Mouse (Mus musculus): ENCODE data around the gene Sprtn. TPM values are rescaled to one million over a fixed set of nuclear protein-coding genes. Genes with fewer than 3 reads are reported as not detected.

The Sprtn gene
- polyA plus RNA-seq, 1 experiment from 2014 or later, result 9.3 TPM

DNA sequence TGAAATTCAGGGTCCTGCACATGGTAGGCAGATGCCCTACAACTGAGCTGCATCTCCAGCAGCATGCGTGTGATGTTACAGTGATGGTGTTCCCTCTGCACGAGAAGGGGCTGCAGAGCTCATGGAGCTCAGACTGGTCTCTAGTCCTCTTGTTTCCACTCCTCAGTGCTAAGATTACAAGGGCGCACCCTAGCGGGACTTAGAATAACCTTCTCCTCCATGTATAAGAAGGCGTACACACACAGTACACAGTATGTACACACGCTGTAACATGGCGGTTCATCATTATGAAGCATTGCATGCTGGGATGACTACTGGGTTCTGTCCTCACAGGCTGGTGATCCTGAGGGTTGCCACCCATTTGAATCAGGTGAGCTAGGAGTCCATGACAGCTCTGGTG is 25.6 kb upstream of the Sprtn start:
- H3K4me3 ChIP-seq, result no peak overlapping the region
- H3K4me2 ChIP-seq (replicated peaks), result no peak overlapping the region
- 92% methylated on average over 7 of the region's 7 CpGs for WGBS
- H3K27me3 ChIP-seq, result no peaks in the 10 kb centered on the region
- no peak overlapping the region for H3K27ac ChIP-seq
- no peak for ATAC-seq (ENCODE audit: low FRiP score, low read depth)
- H3K36me3 ChIP-seq, result peaks cover 69% of the 10 kb centered on the region
- H3K4me1 ChIP-seq, result no peaks in the 10 kb centered on the region
- no peak overlapping the region for H3K9ac ChIP-seq
- H3K9me3 ChIP-seq, result no peaks in the 10 kb centered on the region

DNA sequence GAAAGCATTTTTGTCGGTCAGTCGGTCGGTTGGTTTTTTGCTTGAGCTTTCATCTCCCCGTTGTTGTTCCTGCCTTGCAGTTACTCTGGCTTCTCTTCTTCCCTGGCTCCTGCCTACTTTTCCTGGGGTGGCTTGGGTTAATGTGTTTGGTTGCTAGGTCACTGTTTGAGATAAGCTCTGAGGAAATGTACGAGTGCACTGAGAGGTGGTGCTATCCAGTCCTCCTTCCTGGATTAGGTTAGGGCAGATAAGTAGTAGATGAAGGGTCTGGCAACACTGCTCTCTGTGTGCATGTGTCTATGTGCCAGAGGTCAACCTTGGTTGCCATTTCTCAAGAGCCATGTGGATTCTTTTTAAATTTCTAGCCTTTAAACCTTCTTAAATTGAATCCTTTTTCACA is 25.0 kb upstream of the Sprtn start:
- H3K9ac ChIP-seq, result no peak overlapping the region
- H3K27me3 ChIP-seq, result no peaks in the 10 kb centered on the region
- peaks cover 75% of the 10 kb centered on the region for H3K36me3 ChIP-seq
- no peak for ATAC-seq (ENCODE audit: low FRiP score, low read depth)
- 88% methylated on average over 5 of the region's 5 CpGs for WGBS
- no peaks in the 10 kb centered on the region for H3K4me1 ChIP-seq
- no peak overlapping the region for H3K4me3 ChIP-seq
- H3K27ac ChIP-seq, result no peak overlapping the region
- H3K4me2 ChIP-seq (replicated peaks), result no peak overlapping the region
- H3K9me3 ChIP-seq, result no peaks in the 10 kb centered on the region

DNA sequence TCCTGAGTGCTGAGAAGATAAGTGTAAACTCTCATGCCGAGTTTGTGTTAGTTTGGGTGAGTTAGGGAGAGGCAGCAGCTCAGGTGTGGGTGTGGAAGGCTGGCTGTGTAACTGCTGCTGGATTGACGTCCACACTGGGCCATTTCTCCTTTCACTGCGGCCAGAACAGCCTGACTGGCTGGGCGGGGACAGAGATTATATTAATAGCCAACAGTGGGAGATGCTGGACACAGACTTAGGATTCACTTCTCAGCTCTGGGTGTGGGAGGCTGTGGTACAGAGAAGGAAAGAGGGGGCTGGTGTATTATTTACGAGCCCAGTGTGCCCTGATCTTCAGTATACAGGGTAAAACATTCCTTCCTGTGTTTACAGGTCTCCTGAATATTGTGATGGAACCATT is 19.5 kb upstream of the Sprtn start:
- no peak overlapping the region for H3K27ac ChIP-seq
- H3K4me2 ChIP-seq (replicated peaks), result no peak overlapping the region
- no peaks in the 10 kb centered on the region for H3K27me3 ChIP-seq
- no peaks in the 10 kb centered on the region for H3K4me1 ChIP-seq
- WGBS, result 82% methylated on average over 5 of the region's 5 CpGs
- no peak for ATAC-seq (ENCODE audit: low FRiP score, low read depth)
- peaks cover 95% of the 10 kb centered on the region for H3K36me3 ChIP-seq
- no peak overlapping the region for H3K9ac ChIP-seq
- H3K9me3 ChIP-seq, result no peaks in the 10 kb centered on the region
- H3K4me3 ChIP-seq, result no peak overlapping the region

DNA sequence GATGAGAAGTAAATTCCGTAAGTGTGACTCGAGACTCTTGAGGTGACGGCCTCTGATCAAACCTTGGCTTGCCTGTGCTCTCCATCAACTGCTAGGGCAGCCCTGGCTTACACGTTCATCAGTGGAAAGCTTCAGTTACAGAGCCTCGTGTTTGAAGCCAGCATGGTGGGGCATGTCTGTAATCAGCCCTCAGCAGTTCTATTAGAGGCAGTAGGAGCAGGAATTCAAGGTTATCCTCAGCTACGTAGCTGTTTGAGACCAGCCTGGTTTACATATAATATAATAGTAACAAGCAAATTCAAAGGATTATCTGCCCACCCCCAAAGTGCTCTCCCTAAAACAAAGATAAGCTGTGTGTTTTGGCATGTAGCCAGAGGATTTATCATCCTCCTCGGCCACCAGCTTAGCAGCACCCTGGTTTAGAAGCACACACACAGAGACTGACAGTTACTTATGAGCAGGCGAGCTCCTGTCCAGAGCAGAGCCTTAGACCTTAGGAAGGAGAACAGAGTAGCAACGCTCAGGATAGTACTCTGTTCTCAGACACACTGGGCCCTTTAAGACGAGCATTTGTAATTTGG is 18.6 kb upstream of the Sprtn start:
- ATAC-seq (ENCODE audit: low FRiP score, low read depth), result no peak
- Histone ChIP-seq H3K9me3 (no peaks in the 10 kb centered on the region), H3K4me1 (no peaks in the 10 kb centered on the region), H3K27ac (no peak overlapping the region), H3K9ac (no peak overlapping the region), H3K4me3 (no peak overlapping the region), H3K4me2 (replicated peaks) (no peak overlapping the region), H3K27me3 (no peaks in the 10 kb centered on the region), H3K36me3 (peaks cover 95% of the 10 kb centered on the region)
- WGBS, result 90% methylated on average over 10 of the region's 10 CpGs

DNA sequence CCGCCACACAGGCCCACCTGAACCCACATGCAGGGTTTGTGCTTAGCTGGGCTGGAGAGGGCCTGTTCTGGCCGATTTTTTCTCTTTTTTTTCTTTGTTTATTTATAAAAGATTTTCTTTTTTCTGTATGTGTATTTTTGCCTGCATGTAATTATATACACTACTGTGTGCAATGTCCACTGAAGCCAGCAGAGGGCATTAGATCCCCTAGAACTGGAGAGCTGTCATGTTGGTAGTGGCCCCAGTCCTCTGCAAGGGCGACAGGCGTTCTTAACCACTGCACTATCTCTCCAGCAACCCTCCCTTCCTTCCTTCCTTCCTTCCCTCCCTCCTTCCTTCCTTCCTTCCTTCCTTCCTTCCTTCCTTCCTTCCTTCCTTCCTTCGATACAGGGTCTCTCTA is 9.3 kb upstream of the Sprtn start:
- Histone ChIP-seq H3K27ac (no peak overlapping the region), H3K36me3 (peaks cover 84% of the 10 kb centered on the region), H3K27me3 (no peaks in the 10 kb centered on the region), H3K9ac (no peak overlapping the region), H3K4me1 (peaks cover 4% of the 10 kb centered on the region), H3K4me2 (replicated peaks) (no peak overlapping the region), H3K4me3 (no peak overlapping the region), H3K9me3 (peaks cover 2% of the 10 kb centered on the region; the same call in 1 of the 2 replicates)
- 97% methylated on average over 5 of the region's 5 CpGs for WGBS
- no peak for ATAC-seq (ENCODE audit: low FRiP score, low read depth)

DNA sequence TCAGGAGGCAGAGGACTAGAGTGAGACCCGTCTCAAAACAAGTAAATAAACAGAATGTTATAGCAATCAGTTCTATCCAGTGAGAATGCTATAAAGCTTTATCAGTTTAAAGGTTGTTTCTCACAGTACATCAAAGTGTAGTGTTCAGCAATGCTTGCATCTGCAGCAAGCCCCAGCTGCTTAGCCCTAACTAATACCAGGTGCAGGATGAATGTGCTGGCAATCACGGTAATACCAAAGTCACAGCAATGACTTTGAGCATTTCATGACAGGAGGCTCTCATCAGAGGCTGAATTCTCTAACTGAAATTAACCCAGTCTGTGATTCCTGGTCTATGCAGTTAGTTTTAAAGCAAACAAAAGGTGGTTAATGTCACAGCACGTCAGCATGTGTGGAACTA is 5.1 kb upstream of the Sprtn start:
- no peak for ATAC-seq (ENCODE audit: low FRiP score, low read depth)
- no peak overlapping the region for H3K27ac ChIP-seq

DNA sequence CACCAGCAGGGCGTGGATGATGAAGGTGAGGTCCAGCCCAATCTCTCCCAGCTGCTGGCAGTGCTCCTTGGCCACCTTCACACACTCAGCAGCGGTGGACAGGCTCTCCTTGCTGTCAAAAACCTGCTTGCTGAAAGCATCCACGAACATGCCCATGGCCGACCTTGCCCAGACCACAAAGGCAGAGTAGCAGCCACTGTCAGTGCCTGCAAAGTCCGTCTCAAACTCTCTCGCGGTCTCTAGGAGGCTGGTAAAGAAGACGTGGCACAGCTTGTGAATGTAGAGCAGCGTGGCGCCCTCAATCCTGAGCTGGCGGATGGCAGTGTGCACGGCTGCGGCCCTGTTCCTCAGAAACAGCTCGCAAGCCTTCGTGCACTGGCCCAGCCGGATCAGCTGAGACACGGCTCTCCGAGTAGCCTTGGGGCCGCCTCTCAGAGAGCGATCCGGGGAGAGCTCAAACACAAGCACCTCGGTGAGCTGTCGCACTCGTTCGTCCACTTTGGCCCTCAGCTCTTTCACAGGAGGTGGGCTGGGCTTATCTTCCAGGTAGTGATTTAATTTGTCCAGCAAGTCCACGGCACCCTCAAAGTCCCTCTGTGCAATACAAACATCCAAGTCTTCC is 1.6 kb upstream of the Sprtn start:
- H3K36me3 ChIP-seq, result peaks cover 50% of the 10 kb centered on the region
- whole genome bisulfite sequencing, result 85% methylated on average over 26 of the region's 26 CpGs
- no peak for ATAC-seq (ENCODE audit: low FRiP score, low read depth)

More for the DNA sequence above, 5.1 kb upstream of the Sprtn start:
- peaks cover 65% of the 10 kb centered on the region for H3K36me3 ChIP-seq
- no peak overlapping the region for H3K4me3 ChIP-seq
- no peak overlapping the region; the same call in 1 of the 2 replicates for H3K4me2 ChIP-seq (replicated peaks)
- peaks cover 15% of the 10 kb centered on the region for H3K4me1 ChIP-seq
- H3K27me3 ChIP-seq, result no peaks in the 10 kb centered on the region
- H3K9me3 ChIP-seq, result peaks cover 2% of the 10 kb centered on the region; the same call in 1 of the 2 replicates
- H3K9ac ChIP-seq, result no peak overlapping the region
- WGBS, result 17% methylated on average over 3 of the region's 3 CpGs

DNA sequence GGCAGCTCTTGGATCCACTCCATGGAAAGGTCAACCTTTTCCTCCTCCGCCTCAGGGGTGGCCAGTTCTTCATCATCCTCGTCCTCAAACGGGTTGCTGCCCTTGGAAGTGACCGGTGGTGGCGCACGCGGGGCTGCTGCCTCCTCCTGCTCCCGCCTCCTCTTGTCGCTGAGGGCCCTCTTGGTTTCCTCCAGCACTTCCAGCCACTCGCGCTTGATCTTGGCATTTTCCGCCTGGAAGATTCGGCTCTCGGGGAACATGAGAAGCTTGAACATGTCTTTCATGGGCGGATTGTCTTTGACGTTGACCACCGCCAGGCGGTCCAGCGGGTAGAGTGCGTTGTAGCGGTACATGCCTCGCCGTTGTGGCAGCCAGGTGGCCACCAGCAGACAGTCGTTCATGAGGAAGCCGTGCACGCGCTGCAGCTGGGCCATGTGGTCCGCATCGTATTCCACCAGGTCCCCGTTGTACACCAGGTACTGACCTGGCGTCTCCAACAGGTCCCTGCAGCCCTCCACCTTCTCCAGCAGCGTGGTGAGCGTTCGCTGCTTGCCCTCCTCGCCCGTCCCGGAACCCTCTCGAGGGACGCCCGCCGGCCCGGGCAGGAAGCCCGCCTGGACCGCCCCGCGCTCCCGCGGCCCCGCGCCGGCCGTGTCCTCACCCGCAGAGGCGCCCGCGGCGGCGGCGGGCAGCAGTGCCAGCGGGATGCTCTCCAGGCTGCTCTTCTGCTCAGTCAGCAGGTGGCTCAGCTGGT is 877 bp upstream of the Sprtn start:
- Histone ChIP-seq H3K4me2 (replicated peaks) (peak overlapping the region; percentile 98), H3K9me3 (no peaks in the 10 kb centered on the region), H3K4me3 (peak overlapping the region; percentile 97), H3K27ac (peak overlapping the region; percentile 69; the same call in 1 of the 2 replicates), H3K36me3 (peaks cover 50% of the 10 kb centered on the region), H3K27me3 (no peaks in the 10 kb centered on the region), H3K4me1 (peaks cover 25% of the 10 kb centered on the region), H3K9ac (peak overlapping the region; percentile 92)
- ATAC-seq (ENCODE audit: low FRiP score, low read depth), result peak; percentile 24; the same call in 1 of the 2 replicates
- 1% methylated on average over 60 of the region's 60 CpGs for WGBS

More for the DNA sequence above, 1.6 kb upstream of the Sprtn start:
- Histone ChIP-seq H3K4me3 (peak overlapping the region; percentile 97), H3K27me3 (no peaks in the 10 kb centered on the region), H3K9ac (peak overlapping the region; percentile 92), H3K4me2 (replicated peaks) (peak overlapping the region; percentile 98), H3K27ac (peak overlapping the region; percentile 69; the same call in 1 of the 2 replicates), H3K9me3 (no peaks in the 10 kb centered on the region), H3K4me1 (peaks cover 25% of the 10 kb centered on the region)

DNA sequence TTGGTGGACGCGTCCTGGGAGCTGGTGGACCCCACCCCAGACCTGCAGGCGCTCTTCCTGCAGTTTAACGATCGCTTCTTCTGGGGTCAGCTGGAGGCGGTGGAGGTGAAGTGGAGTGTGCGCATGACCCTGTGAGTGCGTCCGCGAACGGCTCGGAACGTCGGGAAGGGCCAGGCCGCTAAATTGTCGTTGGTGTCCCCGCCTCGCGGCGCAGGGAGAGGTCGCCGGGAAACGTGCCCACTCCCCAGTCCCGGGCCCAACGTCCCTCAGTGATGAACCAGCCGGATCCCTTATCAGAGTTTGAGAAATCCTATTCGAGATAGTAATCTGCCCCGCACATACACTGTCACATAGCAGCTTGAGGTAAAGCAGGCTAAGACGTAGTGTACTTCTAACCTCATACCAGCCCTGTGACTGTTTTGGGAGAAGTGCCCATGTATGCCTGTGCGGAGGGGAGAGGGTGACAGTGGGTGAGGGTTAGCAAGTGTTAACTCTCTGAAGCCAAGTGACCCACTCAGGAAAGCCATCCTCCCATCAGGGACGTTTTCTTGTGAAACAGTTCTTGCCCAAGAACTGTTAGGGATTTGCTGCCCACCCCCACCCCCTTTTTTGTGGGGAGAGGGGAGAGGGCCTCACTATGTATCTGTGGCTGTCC is 692 bp downstream of the Sprtn start:
- Histone ChIP-seq H3K36me3 (peaks cover 62% of the 10 kb centered on the region), H3K4me3 (peak overlapping the region; percentile 97), H3K9ac (peak overlapping the region; percentile 92), H3K4me1 (peaks cover 21% of the 10 kb centered on the region), H3K4me2 (replicated peaks) (peak overlapping the region; percentile 94), H3K27me3 (no peaks in the 10 kb centered on the region), H3K9me3 (no peaks in the 10 kb centered on the region), H3K27ac (peak overlapping the region; percentile 65)
- ATAC-seq (ENCODE audit: low FRiP score, low read depth), result no peak
- WGBS, result 5% methylated on average over 31 of the region's 31 CpGs

DNA sequence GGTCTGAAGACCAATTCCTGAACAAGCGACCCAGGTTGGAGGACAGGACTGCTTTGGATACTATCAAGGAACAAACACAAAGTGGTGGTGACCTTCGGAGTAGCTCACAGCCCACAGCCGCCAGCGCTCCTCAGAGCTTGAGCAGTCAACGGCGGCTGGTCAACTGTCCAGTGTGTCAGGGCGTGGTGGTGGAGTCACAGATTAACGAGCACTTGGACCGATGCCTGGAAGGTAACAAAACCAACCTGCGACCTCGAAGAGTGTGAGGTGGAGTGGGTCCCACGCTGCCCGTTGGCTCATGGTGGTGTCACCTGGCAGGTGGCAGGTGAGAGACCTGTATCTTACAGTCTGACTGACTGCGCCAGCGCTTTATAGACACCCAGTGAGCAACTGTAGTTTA is 5.5 kb downstream of the Sprtn start:
- WGBS, result 95% methylated on average over 15 of the region's 15 CpGs
- no peaks in the 10 kb centered on the region for H3K9me3 ChIP-seq
- no peak overlapping the region for H3K4me2 ChIP-seq (replicated peaks)
- ATAC-seq (ENCODE audit: low FRiP score, low read depth), result no peak
- peaks cover 76% of the 10 kb centered on the region for H3K36me3 ChIP-seq
- peaks cover 13% of the 10 kb centered on the region for H3K4me1 ChIP-seq
- H3K27me3 ChIP-seq, result no peaks in the 10 kb centered on the region
- no peak overlapping the region for H3K4me3 ChIP-seq
- no peak overlapping the region for H3K27ac ChIP-seq
- H3K9ac ChIP-seq, result no peak overlapping the region

DNA sequence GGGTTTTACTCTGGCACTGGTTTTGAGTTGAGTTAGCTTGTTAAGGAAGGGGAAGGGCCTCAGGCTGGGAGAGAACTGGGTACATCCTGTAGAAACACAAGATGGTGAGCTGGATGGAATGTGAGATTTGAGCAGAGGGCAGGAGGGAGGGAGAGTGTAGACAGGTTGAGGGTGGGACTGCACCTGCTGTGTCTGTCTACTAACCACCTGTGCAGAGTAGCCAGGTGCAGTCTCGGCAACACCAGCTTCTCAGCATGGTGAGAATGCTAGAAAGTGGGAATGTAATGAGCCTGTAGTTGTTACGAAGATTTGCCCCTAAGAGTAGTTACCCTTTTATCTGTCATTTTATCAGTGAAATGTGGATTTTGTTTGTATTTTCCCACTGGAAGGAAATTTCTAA is 7.8 kb downstream of the Sprtn start:
- Histone ChIP-seq H3K4me1 (0 out of 2 replicates have a peak, but pooled peaks cover 3% of the 10 kb centered on the region), H3K4me3 (no peak overlapping the region), H3K36me3 (peaks cover 84% of the 10 kb centered on the region), H3K4me2 (replicated peaks) (no peak overlapping the region), H3K9me3 (no peaks in the 10 kb centered on the region), H3K9ac (no peak overlapping the region), H3K27me3 (no peaks in the 10 kb centered on the region), H3K27ac (no peak overlapping the region)
- 88% methylated on average over 2 of the region's 2 CpGs for WGBS
- no peak for ATAC-seq (ENCODE audit: low FRiP score, low read depth)

DNA sequence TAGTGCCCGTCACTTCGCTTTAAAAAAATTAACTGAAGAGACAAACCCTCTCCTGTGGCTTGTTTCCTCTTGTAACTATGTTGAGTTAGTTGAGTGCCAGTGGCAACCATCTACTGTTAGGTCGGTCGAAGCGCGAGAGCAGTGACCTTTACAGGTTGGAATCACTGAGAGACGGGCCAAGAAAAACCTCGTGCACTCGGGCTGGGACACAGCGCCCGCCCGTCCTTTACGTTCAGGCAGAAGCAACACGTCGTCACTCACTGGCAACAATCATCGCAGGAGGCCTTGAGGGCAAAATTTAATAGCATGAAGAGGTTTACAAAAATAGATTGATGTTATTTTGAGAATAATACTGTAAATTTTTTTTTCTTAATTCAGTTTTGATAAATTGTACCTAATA is 12.2 kb downstream of the Sprtn start:
- no peaks in the 10 kb centered on the region for H3K27me3 ChIP-seq
- H3K9me3 ChIP-seq, result no peaks in the 10 kb centered on the region
- no peak overlapping the region for H3K9ac ChIP-seq
- no peak for ATAC-seq (ENCODE audit: low FRiP score, low read depth)
- no peak overlapping the region for H3K4me3 ChIP-seq
- WGBS, result 93% methylated on average over 16 of the region's 16 CpGs
- H3K36me3 ChIP-seq, result peaks cover 93% of the 10 kb centered on the region
- H3K27ac ChIP-seq, result no peak overlapping the region
- 0 out of 2 replicates have a peak, but pooled peaks cover 3% of the 10 kb centered on the region for H3K4me1 ChIP-seq
- H3K4me2 ChIP-seq (replicated peaks), result no peak overlapping the region
